ENCODE assay signal across 42 mouse cellular contexts in the genomic region with DNA sequence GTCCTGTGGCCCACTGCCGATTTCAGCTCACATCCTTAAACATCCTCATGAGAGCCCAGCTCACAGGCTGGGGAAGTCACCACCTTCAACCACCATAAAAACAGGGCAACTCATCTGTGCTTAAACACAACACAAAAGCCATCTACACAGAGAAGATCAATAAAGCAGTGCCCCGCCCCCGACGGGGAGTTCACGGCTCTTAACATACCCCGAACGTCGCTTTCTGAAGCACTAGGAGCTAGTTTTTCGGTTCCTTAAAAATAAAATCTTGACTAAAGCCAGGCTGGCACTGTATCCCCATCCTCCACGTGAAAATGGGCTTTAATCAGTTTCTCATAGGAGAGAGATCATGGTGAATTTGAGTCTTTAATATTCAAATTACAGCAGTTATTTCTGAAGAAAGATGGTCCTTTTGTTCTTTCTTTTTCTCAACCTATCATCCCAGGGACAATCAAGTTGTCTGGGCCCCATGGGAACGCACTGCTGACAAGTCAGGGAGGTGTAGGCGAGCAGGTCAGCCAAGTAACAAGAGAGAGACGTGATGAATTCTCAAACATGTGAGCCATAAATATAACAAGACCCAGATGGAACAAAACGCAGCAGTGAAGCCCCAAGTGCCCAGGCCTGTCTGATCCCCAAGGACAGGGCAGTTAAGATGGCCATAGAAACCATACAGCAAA. TPM values are rescaled to one million over a fixed set of nuclear protein-coding genes. Genes with fewer than 3 reads are reported as not detected.
DNase-seq lines count a peak whose midpoint lies in the region; ATAC-seq and TF ChIP-seq lines count a peak whose summit lies in the region.
"Had no signal": no experiment of that assay in that cellular context is flagged by ENCODE, and none has a peak within 500 bp of the region (broad histone marks: within the 10 kb centered on the region; RNA-seq: fewer than 3 reads in every experiment).

No protein-coding gene starts in this region.

- peak overlapping the region; percentile 73 for H3K27ac ChIP-seq in hindbrain, embryonic 10.5 days
- H3K27ac ChIP-seq in hindbrain, postnatal 0 days = no peak overlapping the region
- no peak overlapping the region for H3K27ac ChIP-seq in neural tube, embryonic 15.5 days (replicated peaks)
- H3K27ac ChIP-seq in limb, embryonic 10.5 days = peak overlapping the region; percentile 50
- H3K27ac ChIP-seq in neural tube, embryonic 13.5 days (replicated peaks) = peak overlapping the region; percentile 28; the same call in 1 of the 2 replicates
- H3K27ac ChIP-seq: embryonic facial prominence, embryonic 12.5 days; forebrain, embryonic 10.5 days; forebrain, embryonic 15.5 days; gastrocnemius, adult 2 months; heart, adult 2 months; kidney, embryonic 15.5 days; layer of hippocampus, adult 2 months; left cerebral cortex, adult 2 months; liver, embryonic 14.5 days; macrophage; stomach, postnatal 0 days had no signal

- peaks cover 55% of the 10 kb centered on the region for H3K4me1 ChIP-seq in hindbrain, embryonic 10.5 days (replicated peaks)
- peaks cover 2% of the 10 kb centered on the region; the same call in 1 of the 2 replicates for H3K4me1 ChIP-seq in hindbrain, postnatal 0 days (ENCODE audit: insufficient read depth, low read length)
- peaks cover 33% of the 10 kb centered on the region for H3K4me1 ChIP-seq in neural tube, embryonic 15.5 days
- peaks cover 56% of the 10 kb centered on the region for H3K4me1 ChIP-seq in limb, embryonic 10.5 days
- peaks cover 56% of the 10 kb centered on the region for H3K4me1 ChIP-seq in neural tube, embryonic 13.5 days (replicated peaks)
- H3K4me1 ChIP-seq: heart, embryonic 12.5 days had no signal

- no peaks in the 10 kb centered on the region for H3K9me3 ChIP-seq in hindbrain, embryonic 10.5 days
- no peaks in the 10 kb centered on the region for H3K9me3 ChIP-seq in hindbrain, postnatal 0 days (ENCODE audit: low read length)
- H3K9me3 ChIP-seq in neural tube, embryonic 15.5 days (replicated peaks) = no peaks in the 10 kb centered on the region
- H3K9me3 ChIP-seq in limb, embryonic 10.5 days (replicated peaks) = no peaks in the 10 kb centered on the region
- no peaks in the 10 kb centered on the region for H3K9me3 ChIP-seq in neural tube, embryonic 13.5 days
- H3K9me3 ChIP-seq: embryonic facial prominence, embryonic 12.5 days; forebrain, embryonic 10.5 days; forebrain, embryonic 15.5 days; heart, embryonic 12.5 days; kidney, embryonic 15.5 days had no signal

- intact Hi-C loops in gastrocnemius, postnatal 14 days (cut with DNase I; ENCODE audit: low total_unique reads) = loop anchor here (10.0 kb wide), 1 partner anchor 162 kb away; no protein-coding TSS in a partner anchor

- no peak overlapping the region for H3K4me3 ChIP-seq in hindbrain, embryonic 10.5 days
- no peak overlapping the region for H3K4me3 ChIP-seq in hindbrain, postnatal 0 days (ENCODE audit: low read length)
- H3K4me3 ChIP-seq in neural tube, embryonic 15.5 days (replicated peaks) = no peak overlapping the region
- H3K4me3 ChIP-seq in limb, embryonic 10.5 days = no peak overlapping the region
- H3K4me3 ChIP-seq in neural tube, embryonic 13.5 days = no peak overlapping the region
- H3K4me3 ChIP-seq: embryonic facial prominence, embryonic 12.5 days; forebrain, embryonic 10.5 days; forebrain, embryonic 15.5 days; gastrocnemius, adult 2 months; heart, adult 2 months; heart, embryonic 12.5 days; kidney, embryonic 15.5 days; layer of hippocampus, adult 2 months; left cerebral cortex, adult 2 months had no signal

- H3K4me2 ChIP-seq in hindbrain, postnatal 0 days (ENCODE audit: low read depth, low read length) = no peak overlapping the region
- no peak overlapping the region for H3K4me2 ChIP-seq in neural tube, embryonic 15.5 days
- H3K4me2 ChIP-seq in neural tube, embryonic 13.5 days = no peak overlapping the region
- H3K4me2 ChIP-seq: embryonic facial prominence, embryonic 12.5 days; forebrain, embryonic 15.5 days; heart, embryonic 12.5 days; kidney, embryonic 15.5 days had no signal

- H3K9ac ChIP-seq in hindbrain, postnatal 0 days (replicated peaks; ENCODE audit: low read length) = no peak overlapping the region
- H3K9ac ChIP-seq in neural tube, embryonic 15.5 days (replicated peaks) = no peak overlapping the region
- H3K9ac ChIP-seq in neural tube, embryonic 13.5 days = no peak overlapping the region
- H3K9ac ChIP-seq: embryonic facial prominence, embryonic 12.5 days; forebrain, embryonic 15.5 days; heart, embryonic 12.5 days; kidney, embryonic 15.5 days; liver, embryonic 14.5 days had no signal

- no peak for DNase-seq in hindbrain, embryonic 10.5 days (ENCODE audit: low spot score)
- no peak for DNase-seq in hindbrain, postnatal 0 days (ENCODE audit: low spot score)
- peak; percentile 37 for DNase-seq in neural tube, embryonic 10.5 days (ENCODE audit: extremely low spot score, low spot score)
- no peak for DNase-seq in limb, embryonic 10.5 days (ENCODE audit: low spot score)
- no peak for DNase-seq in gastrocnemius, postnatal 14 days
- DNase-seq in liver = no peak
- DNase-seq: adrenal gland, postnatal 14 days; cerebellum, adult 11-12 months; cerebellum, adult 9-11 months; gastrocnemius, adult 2 months; heart, adult 2 months; heart, postnatal 4 days; kidney, adult 11 months; kidney, postnatal 36 days; lung, adult 2 months; lung, postnatal 10 days; right cerebral cortex, postnatal 4 days; thymus, adult 18-20 months; thymus, postnatal 36 days had no signal

- no peak for TF ChIP-seq CTCF in hindbrain, postnatal 0 days (IDR thresholded peaks at IDR 0.05; ENCODE audit: low read depth)

- H3K27me3 ChIP-seq in hindbrain, embryonic 10.5 days (ENCODE audit: insufficient read depth, poor library complexity, severe bottlenecking) = no peaks in the 10 kb centered on the region
- no peaks in the 10 kb centered on the region for H3K27me3 ChIP-seq in hindbrain, postnatal 0 days (ENCODE audit: insufficient read depth, low read length)
- no peaks in the 10 kb centered on the region for H3K27me3 ChIP-seq in neural tube, embryonic 15.5 days (replicated peaks)
- no peaks in the 10 kb centered on the region for H3K27me3 ChIP-seq in limb, embryonic 10.5 days (ENCODE audit: low read depth, poor library complexity, severe bottlenecking)
- H3K27me3 ChIP-seq in neural tube, embryonic 13.5 days = no peaks in the 10 kb centered on the region
- H3K27me3 ChIP-seq: embryonic facial prominence, embryonic 12.5 days; forebrain, embryonic 15.5 days; heart, embryonic 12.5 days; kidney, embryonic 15.5 days; Patski had no signal

- peaks cover 46% of the 10 kb centered on the region for H3K36me3 ChIP-seq in hindbrain, embryonic 10.5 days
- H3K36me3 ChIP-seq in hindbrain, postnatal 0 days (ENCODE audit: insufficient read depth, low read length) = peaks cover 6% of the 10 kb centered on the region; the same call in 1 of the 2 replicates
- H3K36me3 ChIP-seq in neural tube, embryonic 15.5 days = peaks cover 25% of the 10 kb centered on the region
- H3K36me3 ChIP-seq in limb, embryonic 10.5 days = peaks cover 38% of the 10 kb centered on the region
- peaks cover 38% of the 10 kb centered on the region for H3K36me3 ChIP-seq in neural tube, embryonic 13.5 days

- 54% methylated on average over 14 of the region's 14 CpGs for WGBS in hindbrain, embryonic 10.5 days
- 40% methylated on average over 14 of the region's 14 CpGs for WGBS in hindbrain, postnatal 0 days
- 15% methylated on average over 14 of the region's 14 CpGs for WGBS in neural tube, embryonic 15.5 days
- 62% methylated on average over 14 of the region's 14 CpGs for WGBS in limb, embryonic 10.5 days
- 14% methylated on average over 14 of the region's 14 CpGs for WGBS in neural tube, embryonic 13.5 days

- ATAC-seq in hindbrain, postnatal 0 days = no peak
- no peak for ATAC-seq in neural tube, embryonic 15.5 days (ENCODE audit: low FRiP score)
- no peak for ATAC-seq in neural tube, embryonic 13.5 days (ENCODE audit: low read depth)
- ATAC-seq: forebrain, embryonic 15.5 days; inflammation-experienced regulatory T-cells, adult 6 months; Patski had no signal

RNA-seq across cellular contexts. Expression of gene Atp6v0a4, which starts 38.6 kb away (rescaled TPM):
- not detected in 2 replicates for polyA plus RNA-seq in hindbrain, embryonic 10.5 days (2016; fragmentation: Nextera tagmentation; extraction: Ambion mirVana)
- 0.42 TPM in 1 of 2 replicates, not detected in the other for total RNA-seq in hindbrain, postnatal 0 days (2014; rRNA removed)
- 0.28 and 0.29 TPM in 2 replicates for polyA plus RNA-seq in hindbrain, postnatal 0 days (2015; fragmentation: Nextera tagmentation; extraction: Ambion mirVana)
- polyA plus RNA-seq in neural tube, embryonic 15.5 days (2015; fragmentation: Nextera tagmentation; extraction: Ambion mirVana) = 0.49 and 0.79 TPM in 2 replicates
- not detected in 2 replicates for polyA plus RNA-seq in limb, embryonic 10.5 days (2016; fragmentation: Nextera tagmentation; extraction: Ambion mirVana)
- polyA plus RNA-seq in neural tube, embryonic 13.5 days (2015; fragmentation: Nextera tagmentation; extraction: Ambion mirVana) = 0.29 and 0.31 TPM in 2 replicates
- total RNA-seq in gastrocnemius, postnatal 14 days (2021) = 1 to 10 TPM; 1.5 to 2.0 TPM
- total RNA-seq: neutrophil, adult 5-6 weeks had no signal
- polyA plus RNA-seq: forebrain, embryonic 10.5 days; inflammation-experienced regulatory T-cells, adult 6 months; macrophage had no signal

RNA-seq across cellular contexts. Expression of gene Tmem213, which starts 53.9 kb away (rescaled TPM):
- polyA plus RNA-seq in hindbrain, embryonic 10.5 days (2016; fragmentation: Nextera tagmentation; extraction: Ambion mirVana) = not detected in 2 replicates
- not detected in 2 replicates for total RNA-seq in hindbrain, postnatal 0 days (2014; rRNA removed)
- polyA plus RNA-seq in hindbrain, postnatal 0 days (2015; fragmentation: Nextera tagmentation; extraction: Ambion mirVana) = not detected in 2 replicates
- not detected in 2 replicates for polyA plus RNA-seq in neural tube, embryonic 15.5 days (2015; fragmentation: Nextera tagmentation; extraction: Ambion mirVana)
- not detected in 2 replicates for polyA plus RNA-seq in limb, embryonic 10.5 days (2016; fragmentation: Nextera tagmentation; extraction: Ambion mirVana)
- not detected in 2 replicates for polyA plus RNA-seq in neural tube, embryonic 13.5 days (2015; fragmentation: Nextera tagmentation; extraction: Ambion mirVana)
- not detected for total RNA-seq in gastrocnemius, postnatal 14 days (2021)
- total RNA-seq: adrenal gland, postnatal 14 days; gastrocnemius, adult 2 months; gastrocnemius, postnatal 4 days; heart, adult 2 months; heart, postnatal 4 days; layer of hippocampus, adult 2 months; layer of hippocampus, postnatal 14 days; left cerebral cortex, adult 2 months; left cerebral cortex, postnatal 36 days; megakaryocyte-erythroid progenitor cell, adult 5-6 weeks; MEL; neutrophil, adult 5-6 weeks had no signal
- polyA plus RNA-seq: embryonic facial prominence, embryonic 12.5 days; forebrain, embryonic 10.5 days; forebrain, embryonic 15.5 days; frontal cortex, adult 2 months; heart, adult 2 months; heart, embryonic 12.5 days; heart, postnatal 0 days; inflammation-experienced regulatory T-cells, adult 6 months; liver, embryonic 14.5 days; macrophage; Patski; spleen, adult 2 months had no signal

Comparison
In these comparisons a context has a peak if more than half of its experiments do, and no peak if none do; other contexts are left out.
1. H3K27ac ChIP-seq: peak in hindbrain, embryonic 10.5 days (single experiment), limb, embryonic 10.5 days (single experiment) and neural tube, embryonic 13.5 days (single experiment); none in hindbrain, postnatal 0 days (single experiment) and neural tube, embryonic 15.5 days (single experiment).